Mouse (Mus musculus) embryonic facial prominence, embryonic 12.5 days (tissue): ENCODE data around the gene Prex1. TPM values are rescaled to one million over a fixed set of nuclear protein-coding genes. Genes with fewer than 3 reads are reported as not detected.

Experiments used
- ATAC-seq: fragments of 200-750 bp; cut with Nextera tagmentation; 2 replicates; pipeline ENCODE4 v1.8.0; 2017; ENCODE audit not compliant: insufficient number of reproducible peaks, insufficient read depth, low FRiP score, low TSS enrichment
- H3K27ac ChIP-seq: fragments of 300-500 bp; sonication (generic); 2 replicates; pipeline ENCODE4 v1.5.1; 2016; ENCODE audit warnings: mild to moderate bottlenecking
- H3K27me3 ChIP-seq: fragments of 300-500 bp; sonication (generic); 2 replicates; pipeline ENCODE4 v1.6.1; 2016; ENCODE audit warnings: mild to moderate bottlenecking, moderate library complexity
- H3K36me3 ChIP-seq: fragments of 300-500 bp; sonication (generic); 2 replicates; pipeline ENCODE4 v1.6.1; 2016; ENCODE audit warnings: mild to moderate bottlenecking
- H3K4me1 ChIP-seq: fragments of 300-500 bp; sonication (generic); 2 replicates; pipeline ENCODE4 v1.6.1; 2016
- H3K4me2 ChIP-seq: fragments of 300-500 bp; sonication (generic); replicated peaks from 2 replicates; pipeline ENCODE4 v1.6.1; 2016; ENCODE audit warnings: mild to moderate bottlenecking, moderate library complexity
- H3K4me3 ChIP-seq: fragments of 300-500 bp; sonication (generic); 2 replicates; pipeline ENCODE4 v1.5.1; 2016; ENCODE audit warnings: mild to moderate bottlenecking
- H3K9ac ChIP-seq: fragments of 300-500 bp; sonication (generic); 2 replicates; pipeline ENCODE4 v1.6.1; 2016; ENCODE audit warnings: mild to moderate bottlenecking, moderate library complexity
- H3K9me3 ChIP-seq: fragments of 300-500 bp; sonication (generic); 2 replicates; pipeline ENCODE4 v1.6.1; 2016; ENCODE audit warnings: mild to moderate bottlenecking, moderate library complexity
- WGBS: fragments of 180-500 bp; shearing (Covaris S2); methylation state at CpG from one replicate; pipeline ENCODE4 v1.1.7; 2016; 5-methylcytosine and 5-hydroxymethylcytosine counted together
- polyA plus RNA-seq: library from polyadenylated mRNA; unstranded; fragments of >200 nt; fragmentation: Nextera tagmentation; extraction: Ambion mirVana; gene quantifications from 2 replicates; pipeline ENCODE4 v1.2.1, GENCODE M21; 2016

The Prex1 gene
- polyA plus RNA-seq, 1 experiment from 2014 or later: 36.2 TPM

- ATAC-seq: no peak
- no peak overlapping the region for H3K9ac ChIP-seq
- H3K27me3 ChIP-seq: no peaks in the 10 kb centered on the region
- H3K27ac ChIP-seq: no peak overlapping the region
- H3K4me2 ChIP-seq: no peak overlapping the region
- peaks cover 9% of the 10 kb centered on the region for H3K36me3 ChIP-seq
- no peaks in the 10 kb centered on the region for H3K9me3 ChIP-seq
- H3K4me1 ChIP-seq: peaks cover 10% of the 10 kb centered on the region
- no peak overlapping the region for H3K4me3 ChIP-seq
- WGBS: 94% methylated on average over 6 of the region's 6 CpGs
Observed at GRCm38 (mm10) chr2:166627578-166627977, 86.1 kb downstream of the Prex1 start.

GRCm38 (mm10) chr2:166625219-166625618 lies 88.4 kb downstream of the Prex1 start:
- no peak for ATAC-seq
- no peaks in the 10 kb centered on the region for H3K9me3 ChIP-seq
- H3K9ac ChIP-seq: no peak overlapping the region
- H3K4me1 ChIP-seq: peaks cover 12% of the 10 kb centered on the region
- peaks cover 5% of the 10 kb centered on the region; the same call in 1 of the 2 replicates for H3K36me3 ChIP-seq
- no peaks in the 10 kb centered on the region for H3K27me3 ChIP-seq
- H3K4me3 ChIP-seq: no peak overlapping the region
- no peak overlapping the region for H3K27ac ChIP-seq
- no peak overlapping the region for H3K4me2 ChIP-seq
- 86% methylated on average over 11 of the region's 11 CpGs for WGBS

GRCm38 (mm10) chr2:166623081-166623567 lies 90.5 kb downstream of the Prex1 start:
- no peaks in the 10 kb centered on the region for H3K27me3 ChIP-seq
- peak overlapping the region; percentile 71 for H3K27ac ChIP-seq
- ATAC-seq: peak; percentile 62; the same call in 1 of the 2 replicates
- peaks cover 12% of the 10 kb centered on the region for H3K4me1 ChIP-seq
- no peaks in the 10 kb centered on the region for H3K9me3 ChIP-seq
- H3K4me3 ChIP-seq: no peak overlapping the region
- 25% methylated on average over 9 of the region's 9 CpGs for WGBS
- H3K4me2 ChIP-seq: no peak overlapping the region
- H3K9ac ChIP-seq: no peak overlapping the region
- peaks cover 15% of the 10 kb centered on the region for H3K36me3 ChIP-seq

- WGBS: 83% methylated on average over 7 of the region's 7 CpGs
- Histone ChIP-seq H3K9me3 (no peaks in the 10 kb centered on the region), H3K27ac (peak overlapping the region; percentile 71; the same call in 1 of the 2 replicates), H3K9ac (no peak overlapping the region), H3K27me3 (no peaks in the 10 kb centered on the region), H3K4me2 (no peak overlapping the region), H3K36me3 (peaks cover 20% of the 10 kb centered on the region), H3K4me1 (peaks cover 12% of the 10 kb centered on the region), H3K4me3 (no peak overlapping the region)
- no peak for ATAC-seq
Observed at GRCm38 (mm10) chr2:166622590-166622989, 91.0 kb downstream of the Prex1 start.

GRCm38 (mm10) chr2:166622079-166622478 lies 91.6 kb downstream of the Prex1 start:
- Histone ChIP-seq H3K9ac (no peak overlapping the region), H3K4me1 (peaks cover 12% of the 10 kb centered on the region), H3K4me3 (no peak overlapping the region), H3K9me3 (no peaks in the 10 kb centered on the region), H3K27ac (no peak overlapping the region), H3K36me3 (peaks cover 25% of the 10 kb centered on the region), H3K27me3 (no peaks in the 10 kb centered on the region), H3K4me2 (no peak overlapping the region)
- ATAC-seq: no peak
- 81% methylated on average over 6 of the region's 6 CpGs for WGBS

GRCm38 (mm10) chr2:166620529-166621466 lies 92.8 kb downstream of the Prex1 start:
- peaks cover 30% of the 10 kb centered on the region for H3K36me3 ChIP-seq
- H3K4me1 ChIP-seq: peaks cover 12% of the 10 kb centered on the region
- H3K9ac ChIP-seq: no peak overlapping the region
- H3K27me3 ChIP-seq: no peaks in the 10 kb centered on the region
- no peak overlapping the region for H3K27ac ChIP-seq
- no peak overlapping the region for H3K4me3 ChIP-seq
- 77% methylated on average over 20 of the region's 20 CpGs for WGBS
- no peak for ATAC-seq
- H3K4me2 ChIP-seq: no peak overlapping the region
- no peaks in the 10 kb centered on the region for H3K9me3 ChIP-seq

- Histone ChIP-seq H3K27ac (no peak overlapping the region), H3K4me3 (no peak overlapping the region), H3K9ac (no peak overlapping the region), H3K4me2 (no peak overlapping the region), H3K9me3 (no peaks in the 10 kb centered on the region), H3K27me3 (no peaks in the 10 kb centered on the region), H3K36me3 (peaks cover 30% of the 10 kb centered on the region), H3K4me1 (peaks cover 12% of the 10 kb centered on the region)
- ATAC-seq: no peak
- 65% methylated on average over 10 of the region's 10 CpGs for WGBS
Observed at GRCm38 (mm10) chr2:166619906-166620490, 93.6 kb downstream of the Prex1 start.

GRCm38 (mm10) chr2:166619270-166619669 lies 94.4 kb downstream of the Prex1 start:
- 91% methylated on average over 5 of the region's 5 CpGs for WGBS
- Histone ChIP-seq H3K36me3 (peaks cover 30% of the 10 kb centered on the region), H3K4me2 (no peak overlapping the region), H3K4me3 (no peak overlapping the region), H3K27ac (no peak overlapping the region), H3K4me1 (peaks cover 12% of the 10 kb centered on the region), H3K9ac (no peak overlapping the region), H3K27me3 (no peaks in the 10 kb centered on the region), H3K9me3 (no peaks in the 10 kb centered on the region)
- ATAC-seq: no peak

GRCm38 (mm10) chr2:166617706-166618105 lies 95.9 kb downstream of the Prex1 start:
- Histone ChIP-seq H3K36me3 (peaks cover 34% of the 10 kb centered on the region), H3K4me3 (no peak overlapping the region), H3K9ac (no peak overlapping the region), H3K9me3 (no peaks in the 10 kb centered on the region), H3K27ac (no peak overlapping the region), H3K4me2 (no peak overlapping the region), H3K4me1 (peaks cover 3% of the 10 kb centered on the region; the same call in 1 of the 2 replicates), H3K27me3 (no peaks in the 10 kb centered on the region)
- no peak for ATAC-seq
- 91% methylated on average over 5 of the region's 5 CpGs for WGBS

- no peak for ATAC-seq
- no peaks in the 10 kb centered on the region for H3K9me3 ChIP-seq
- no peak overlapping the region for H3K4me3 ChIP-seq
- H3K36me3 ChIP-seq: peaks cover 40% of the 10 kb centered on the region
- 79% methylated on average over 2 of the region's 2 CpGs for WGBS
- no peak overlapping the region for H3K9ac ChIP-seq
- no peak overlapping the region for H3K27ac ChIP-seq
- no peaks in the 10 kb centered on the region for H3K4me1 ChIP-seq
- H3K4me2 ChIP-seq: no peak overlapping the region
- no peaks in the 10 kb centered on the region for H3K27me3 ChIP-seq
Observed at GRCm38 (mm10) chr2:166615338-166616075, 98.1 kb downstream of the Prex1 start.

GRCm38 (mm10) chr2:166610271-166610670 lies 103.4 kb downstream of the Prex1 start:
- H3K4me3 ChIP-seq: no peak overlapping the region
- H3K36me3 ChIP-seq: peaks cover 15% of the 10 kb centered on the region
- H3K9ac ChIP-seq: no peak overlapping the region
- H3K9me3 ChIP-seq: no peaks in the 10 kb centered on the region
- H3K27me3 ChIP-seq: no peaks in the 10 kb centered on the region
- peaks cover 33% of the 10 kb centered on the region for H3K4me1 ChIP-seq
- no peak for ATAC-seq
- H3K4me2 ChIP-seq: no peak overlapping the region
- H3K27ac ChIP-seq: no peak overlapping the region
- 84% methylated on average over 5 of the region's 5 CpGs for WGBS
